8 mouse cellular contexts compared by ENCODE assay signal in genomic region chr5:34513466-34514217, GRCm38 (mm10). TPM values are rescaled to one million over a fixed set of nuclear protein-coding genes. Genes with fewer than 3 reads are reported as not detected.
DNase-seq lines count a peak whose midpoint lies in the region; ATAC-seq and TF ChIP-seq lines count a peak whose summit lies in the region.

Gene Tnip2 (minus strand): TSS chr5:34513991.

- TF ChIP-seq CTCF in ES-Bruce4 (IDR thresholded peaks at IDR 0.05; ENCODE audit: low read depth, low read length), result no peak

- H3K4me2 ChIP-seq in forebrain, embryonic 14.5 days (ENCODE audit: low read length), result peak within 1 kb of the TSS; percentile 97
- H3K4me2 ChIP-seq in neural tube, embryonic 15.5 days, result peak within 1 kb of the TSS; percentile 88

- no peak for TF ChIP-seq EP300 in ES-Bruce4 (IDR thresholded peaks at IDR 0.05; ENCODE audit: insufficient read depth, low read depth, low read length)

- H3K27ac ChIP-seq in ES-Bruce4 (ENCODE audit: insufficient read depth, low read length), result no peak within 1 kb of the TSS
- H3K27ac ChIP-seq in forebrain, embryonic 14.5 days (ENCODE audit: low read depth, low read length), result no peak within 1 kb of the TSS
- peak within 1 kb of the TSS; percentile 54; the same call in 1 of the 2 replicates for H3K27ac ChIP-seq in neural tube, embryonic 15.5 days (replicated peaks)

- intact Hi-C loops in heart, postnatal 14 days (cut with DNase I), result loop anchor here (2.0 kb wide), 1 partner anchor 123 kb away; the partner anchor contains the start of gene Mfsd10

- TF ChIP-seq POLR2A in ES-Bruce4 (IDR thresholded peaks at IDR 0.05; ENCODE audit: insufficient read depth, low read length), result no peak

- peak; percentile 52 for ATAC-seq in cerebellum, adult (ENCODE audit: insufficient number of reproducible peaks, low FRiP score, low TSS enrichment)
- peak; percentile 97 for ATAC-seq in forebrain, embryonic 14.5 days
- ATAC-seq in neural tube, embryonic 15.5 days (ENCODE audit: low FRiP score), result peak; percentile 98

- WGBS in forebrain, embryonic 14.5 days, result under 1% methylated on average over 64 of the region's 64 CpGs
- WGBS in neural tube, embryonic 15.5 days, result under 1% methylated on average over 62 of the region's 64 CpGs

- H3K4me3 ChIP-seq in ES-Bruce4 (ENCODE audit: low read depth, low read length), result peak within 1 kb of the TSS; percentile 83
- peak within 1 kb of the TSS; percentile 48 for H3K4me3 ChIP-seq in forebrain, embryonic 14.5 days (ENCODE audit: low read depth, low read length)
- H3K4me3 ChIP-seq in neural tube, embryonic 15.5 days (replicated peaks), result peak within 1 kb of the TSS; percentile 72

- DNase-seq in forebrain, embryonic 14.5 days (ENCODE audit: low spot score), result peak; percentile 94
- peak; percentile 97 to 98 for DNase-seq in heart, postnatal 14 days
- DNase-seq in layer of hippocampus, adult 11-12 months (ENCODE audit: low spot score), result peak; percentile 96
- peak; percentile 97 to 98 for DNase-seq in lung, adult 18-20 months
- peak; percentile 93 for DNase-seq in testis, postnatal 14 days (ENCODE audit: low spot score)

- no peaks in the 10 kb centered on the region for H3K36me3 ChIP-seq in ES-Bruce4 (ENCODE audit: control insufficient read depth, insufficient read depth, low read length, poor library complexity, severe bottlenecking)
- no peaks in the 10 kb centered on the region for H3K36me3 ChIP-seq in forebrain, embryonic 14.5 days (ENCODE audit: control insufficient read depth, insufficient read depth, low read length)
- no peaks in the 10 kb centered on the region for H3K36me3 ChIP-seq in neural tube, embryonic 15.5 days

- no peaks in the 10 kb centered on the region for H3K27me3 ChIP-seq in ES-Bruce4 (ENCODE audit: control insufficient read depth, insufficient read depth, low read length, poor library complexity, severe bottlenecking)
- H3K27me3 ChIP-seq in forebrain, embryonic 14.5 days (replicated peaks; ENCODE audit: control insufficient read depth, insufficient read depth, low read length), result no peaks in the 10 kb centered on the region; the same call in 1 of the 2 replicates
- 0 out of 2 replicates have a peak, but pooled peaks cover 7% of the 10 kb centered on the region for H3K27me3 ChIP-seq in neural tube, embryonic 15.5 days (replicated peaks)

- H3K9me3 ChIP-seq in ES-Bruce4 (replicated peaks; ENCODE audit: control insufficient read depth, insufficient read depth, low read length, poor library complexity, severe bottlenecking), result no peaks in the 10 kb centered on the region
- no peaks in the 10 kb centered on the region for H3K9me3 ChIP-seq in forebrain, embryonic 14.5 days (replicated peaks; ENCODE audit: control insufficient read depth, low read length)
- H3K9me3 ChIP-seq in neural tube, embryonic 15.5 days (replicated peaks), result no peaks in the 10 kb centered on the region

- no peaks in the 10 kb centered on the region for H3K4me1 ChIP-seq in ES-Bruce4 (ENCODE audit: control insufficient read depth, insufficient read depth, low read length)
- peaks cover 4% of the 10 kb centered on the region; the same call in 1 of the 2 replicates for H3K4me1 ChIP-seq in forebrain, embryonic 14.5 days (ENCODE audit: control insufficient read depth, insufficient read depth, low read length)
- peaks cover 6% of the 10 kb centered on the region; the same call in 1 of the 2 replicates for H3K4me1 ChIP-seq in neural tube, embryonic 15.5 days

- H3K9ac ChIP-seq in ES-Bruce4 (ENCODE audit: low read depth, poor library complexity, severe bottlenecking), result peak within 1 kb of the TSS; percentile 79
- H3K9ac ChIP-seq in forebrain, embryonic 14.5 days (ENCODE audit: low read length), result peak within 1 kb of the TSS; percentile 68
- peak within 1 kb of the TSS; percentile 61 for H3K9ac ChIP-seq in neural tube, embryonic 15.5 days (replicated peaks)

RNA-seq across cellular contexts. Expression of gene Tnip2, which starts in this region (rescaled TPM):
- polyA plus RNA-seq in ES-Bruce4 (2011; ENCODE audit: insufficient read depth, insufficient read length, low read depth, missing spikeins), result 10.1 and 14.0 TPM in 2 replicates
- polyA plus RNA-seq in forebrain, embryonic 14.5 days (2014; fragmentation: Nextera tagmentation; extraction: Ambion mirVana), result 3.6 and 4.8 TPM in 2 replicates
- 1 to 10 TPM; 6.4 to 8.3 TPM for total RNA-seq in heart, postnatal 14 days (2021)
- polyA plus RNA-seq in neural tube, embryonic 15.5 days (2015; fragmentation: Nextera tagmentation; extraction: Ambion mirVana), result 13.2 and 18.2 TPM in 2 replicates
